Mouse (Mus musculus) midbrain, embryonic 15.5 days (tissue): Measurements from ENCODE around the gene Kat8. TPM values are rescaled to one million over a fixed set of nuclear protein-coding genes. Genes with fewer than 3 reads are reported as not detected.
"Not testable (repeated sequence)": the region's sequence is repeated elsewhere in the genome, so short reads cannot be mapped to it uniquely, and the experiment has no call there.

ENCODE experiments used
- ATAC-seq: fragments of 200-750 bp; cut with Nextera tagmentation; replicated peaks from 2 replicates; pipeline ENCODE4 v1.8.0; 2017; ENCODE audit warnings: moderate TSS enrichment
- H3K27ac ChIP-seq: fragments of 300-500 bp; sonication (generic); 2 replicates; pipeline ENCODE4 v1.5.1; 2015; ENCODE audit warnings: mild to moderate bottlenecking, inconsistent platforms
- H3K27me3 ChIP-seq: fragments of 300-500 bp; sonication (generic); replicated peaks from 2 replicates; pipeline ENCODE4 v1.6.1; 2015; ENCODE audit warnings: inconsistent platforms
- H3K36me3 ChIP-seq: fragments of 300-500 bp; sonication (generic); replicated peaks from 2 replicates; pipeline ENCODE4 v1.6.1; 2015; ENCODE audit warnings: inconsistent platforms
- H3K4me1 ChIP-seq: fragments of 300-500 bp; sonication (generic); 2 replicates; pipeline ENCODE4 v1.6.1; 2015; ENCODE audit warnings: inconsistent platforms
- H3K4me2 ChIP-seq: fragments of 300-500 bp; sonication (generic); 2 replicates; pipeline ENCODE4 v1.6.1; 2015; ENCODE audit warnings: inconsistent platforms, mild to moderate bottlenecking, moderate library complexity
- H3K4me3 ChIP-seq: fragments of 300-500 bp; sonication (generic); 2 replicates; pipeline ENCODE4 v1.5.1; 2015; ENCODE audit warnings: mild to moderate bottlenecking, inconsistent platforms
- H3K9ac ChIP-seq: fragments of 300-500 bp; sonication (generic); 2 replicates; pipeline ENCODE4 v1.6.1; 2015; ENCODE audit warnings: mild to moderate bottlenecking, inconsistent platforms
- H3K9me3 ChIP-seq: fragments of 300-500 bp; sonication (generic); 2 replicates; pipeline ENCODE4 v1.6.1; 2016; ENCODE audit warnings: inconsistent platforms
- WGBS: fragments of 180-500 bp; shearing (Covaris S2); methylation state at CpG from one replicate; pipeline ENCODE4 v1.1.7; 2015; ENCODE audit warnings: mixed read lengths; 5-methylcytosine and 5-hydroxymethylcytosine counted together
- polyA plus RNA-seq: library from polyadenylated mRNA; unstranded; fragments of >200 nt; fragmentation: Nextera tagmentation; extraction: Ambion mirVana; gene quantifications from 2 replicates; pipeline ENCODE4 v1.2.1, GENCODE M21; 2015

Gene Kat8
- polyA plus RNA-seq, 1 experiment from 2014 or later: 50.7 TPM

GRCm38 (mm10) chr7:127936216-127936884 is 24.0 kb downstream of the Kat8 start:
- 55% methylated on average over 18 of the region's 18 CpGs for WGBS
- Histone ChIP-seq H3K4me2 (peak overlapping the region; percentile 73), H3K4me1 (peaks cover 17% of the 10 kb centered on the region), H3K27ac (peak overlapping the region; percentile 84), H3K9me3 (no peaks in the 10 kb centered on the region), H3K9ac (peak overlapping the region; percentile 74), H3K4me3 (peak overlapping the region; percentile 68), H3K27me3 (no peaks in the 10 kb centered on the region), H3K36me3 (no peaks in the 10 kb centered on the region)
- peak; percentile 1; the same call in 1 of the 2 replicates for ATAC-seq

DNA sequence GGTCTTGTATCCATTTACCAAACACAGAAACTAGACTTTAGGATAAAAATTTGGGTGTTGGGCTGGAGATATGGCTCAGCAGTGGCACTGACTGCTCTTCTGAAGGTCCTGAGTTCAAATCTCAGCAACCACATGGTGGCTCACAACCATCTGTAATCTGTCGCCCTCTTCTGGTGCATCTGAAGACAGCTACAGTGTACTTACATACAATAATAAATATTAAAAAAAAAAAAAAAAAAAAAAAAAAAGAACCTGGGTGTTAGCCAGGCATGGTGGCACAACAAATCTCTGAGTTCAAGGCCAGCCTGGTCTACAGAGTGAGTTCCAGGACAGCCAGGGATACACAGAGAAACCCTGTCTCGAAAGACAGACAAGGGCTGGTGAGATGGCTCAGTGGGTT is 29.8 kb downstream of the Kat8 start:
- not testable (repeated sequence) for H3K4me1 ChIP-seq, H3K27ac ChIP-seq, H3K9ac ChIP-seq, H3K9me3 ChIP-seq, H3K4me3 ChIP-seq, H3K4me2 ChIP-seq, H3K36me3 ChIP-seq, ATAC-seq
- 54% methylated on average over 2 of the region's 2 CpGs for WGBS
- H3K27me3 ChIP-seq: peaks cover 18% of the 10 kb centered on the region

DNA sequence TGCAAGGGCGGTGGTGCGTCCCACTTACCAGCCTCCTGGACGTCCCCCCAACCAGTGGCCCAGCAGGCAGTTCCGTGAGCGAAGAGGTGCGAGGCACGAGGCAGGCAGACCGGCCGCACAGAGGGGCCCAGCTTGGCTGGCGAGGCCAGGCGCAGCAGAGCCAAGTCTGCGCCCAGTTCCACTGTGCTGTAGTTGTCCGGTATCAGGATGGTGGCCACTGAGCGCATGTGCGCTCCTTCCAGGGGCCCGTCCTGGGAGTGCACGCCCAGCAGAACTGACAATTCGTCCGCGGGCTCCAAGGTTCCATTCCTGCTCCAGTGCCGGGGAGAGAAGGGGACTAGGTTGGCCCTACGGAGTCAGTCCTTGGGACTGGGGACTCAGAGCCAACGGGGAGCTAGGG is 32.3 kb downstream of the Kat8 start:
- H3K9me3 ChIP-seq: no peaks in the 10 kb centered on the region
- H3K36me3 ChIP-seq: no peaks in the 10 kb centered on the region
- no peak for ATAC-seq
- peaks cover 18% of the 10 kb centered on the region for H3K27me3 ChIP-seq
- no peak overlapping the region for H3K27ac ChIP-seq
- no peak overlapping the region for H3K9ac ChIP-seq
- no peaks in the 10 kb centered on the region for H3K4me1 ChIP-seq
- no peak overlapping the region for H3K4me3 ChIP-seq
- WGBS: 12% methylated on average over 23 of the region's 23 CpGs
- H3K4me2 ChIP-seq: 0 out of 2 replicates have a peak overlapping the region, but pooled peaks have one; percentile 2

- no peak for ATAC-seq
- no peaks in the 10 kb centered on the region for H3K36me3 ChIP-seq
- H3K27ac ChIP-seq: no peak within 1 kb of the TSS
- H3K9me3 ChIP-seq: no peaks in the 10 kb centered on the region
- WGBS: 82% methylated on average over 6 of the region's 6 CpGs
- no peak within 1 kb of the TSS for H3K4me3 ChIP-seq
- no peak within 1 kb of the TSS for H3K9ac ChIP-seq
- H3K4me2 ChIP-seq: no peak within 1 kb of the TSS
- H3K27me3 ChIP-seq: peaks cover 18% of the 10 kb centered on the region
- no peaks in the 10 kb centered on the region for H3K4me1 ChIP-seq
Observed at GRCm38 (mm10) chr7:127946470-127947023, 34.2 kb downstream of the Kat8 start, which contains the start of gene Prss36. Gene Prss36 (minus strand): TSS chr7:127946725.

GRCm38 (mm10) chr7:127952864-127953581 is 40.7 kb downstream of the Kat8 start:
- no peak overlapping the region for H3K27ac ChIP-seq
- H3K36me3 ChIP-seq: no peaks in the 10 kb centered on the region
- H3K4me2 ChIP-seq: no peak overlapping the region
- no peaks in the 10 kb centered on the region for H3K27me3 ChIP-seq
- WGBS: 42% methylated on average over 13 of the region's 13 CpGs
- no peak overlapping the region for H3K4me3 ChIP-seq
- no peak for ATAC-seq
- H3K4me1 ChIP-seq: no peaks in the 10 kb centered on the region
- H3K9ac ChIP-seq: no peak overlapping the region
- H3K9me3 ChIP-seq: no peaks in the 10 kb centered on the region

- no peak overlapping the region for H3K9ac ChIP-seq
- H3K9me3 ChIP-seq: no peaks in the 10 kb centered on the region
- H3K4me1 ChIP-seq: no peaks in the 10 kb centered on the region
- no peak overlapping the region for H3K4me3 ChIP-seq
- H3K36me3 ChIP-seq: no peaks in the 10 kb centered on the region
- H3K4me2 ChIP-seq: no peak overlapping the region
- no peak overlapping the region for H3K27ac ChIP-seq
- no peak for ATAC-seq
- H3K27me3 ChIP-seq: no peaks in the 10 kb centered on the region
- WGBS: 65% methylated on average over 5 of the region's 5 CpGs
Observed at GRCm38 (mm10) chr7:127959364-127959763, 47.0 kb downstream of the Kat8 start.

GRCm38 (mm10) chr7:127966371-127966918 is 54.1 kb downstream of the Kat8 start:
- H3K9me3 ChIP-seq: no peaks in the 10 kb centered on the region
- peaks cover 22% of the 10 kb centered on the region for H3K4me1 ChIP-seq
- H3K27ac ChIP-seq: peak overlapping the region; percentile 97
- ATAC-seq: no peak; the same call in 1 of the 2 replicates
- 9% methylated on average over 10 of the region's 10 CpGs for WGBS
- peak overlapping the region; percentile 58 for H3K4me2 ChIP-seq
- no peaks in the 10 kb centered on the region for H3K27me3 ChIP-seq
- H3K4me3 ChIP-seq: peak overlapping the region; percentile 90
- H3K9ac ChIP-seq: peak overlapping the region; percentile 88
- H3K36me3 ChIP-seq: peaks cover 16% of the 10 kb centered on the region

- H3K4me3 ChIP-seq: peak within 1 kb of the TSS; percentile 90
- peak; percentile 95 for ATAC-seq
- peak within 1 kb of the TSS; percentile 88 for H3K9ac ChIP-seq
- no peaks in the 10 kb centered on the region for H3K9me3 ChIP-seq
- peak within 1 kb of the TSS; percentile 85 for H3K4me2 ChIP-seq
- H3K4me1 ChIP-seq: peaks cover 22% of the 10 kb centered on the region
- no peaks in the 10 kb centered on the region for H3K27me3 ChIP-seq
- peak within 1 kb of the TSS; percentile 97 for H3K27ac ChIP-seq
- under 1% methylated on average over 87 of the region's 92 CpGs for WGBS
- H3K36me3 ChIP-seq: peaks cover 22% of the 10 kb centered on the region
Observed at GRCm38 (mm10) chr7:127967004-127967921, 54.9 kb downstream of the Kat8 start, which contains the start of gene Fus. Gene Fus (plus strand): TSS chr7:127967457.

DNA sequence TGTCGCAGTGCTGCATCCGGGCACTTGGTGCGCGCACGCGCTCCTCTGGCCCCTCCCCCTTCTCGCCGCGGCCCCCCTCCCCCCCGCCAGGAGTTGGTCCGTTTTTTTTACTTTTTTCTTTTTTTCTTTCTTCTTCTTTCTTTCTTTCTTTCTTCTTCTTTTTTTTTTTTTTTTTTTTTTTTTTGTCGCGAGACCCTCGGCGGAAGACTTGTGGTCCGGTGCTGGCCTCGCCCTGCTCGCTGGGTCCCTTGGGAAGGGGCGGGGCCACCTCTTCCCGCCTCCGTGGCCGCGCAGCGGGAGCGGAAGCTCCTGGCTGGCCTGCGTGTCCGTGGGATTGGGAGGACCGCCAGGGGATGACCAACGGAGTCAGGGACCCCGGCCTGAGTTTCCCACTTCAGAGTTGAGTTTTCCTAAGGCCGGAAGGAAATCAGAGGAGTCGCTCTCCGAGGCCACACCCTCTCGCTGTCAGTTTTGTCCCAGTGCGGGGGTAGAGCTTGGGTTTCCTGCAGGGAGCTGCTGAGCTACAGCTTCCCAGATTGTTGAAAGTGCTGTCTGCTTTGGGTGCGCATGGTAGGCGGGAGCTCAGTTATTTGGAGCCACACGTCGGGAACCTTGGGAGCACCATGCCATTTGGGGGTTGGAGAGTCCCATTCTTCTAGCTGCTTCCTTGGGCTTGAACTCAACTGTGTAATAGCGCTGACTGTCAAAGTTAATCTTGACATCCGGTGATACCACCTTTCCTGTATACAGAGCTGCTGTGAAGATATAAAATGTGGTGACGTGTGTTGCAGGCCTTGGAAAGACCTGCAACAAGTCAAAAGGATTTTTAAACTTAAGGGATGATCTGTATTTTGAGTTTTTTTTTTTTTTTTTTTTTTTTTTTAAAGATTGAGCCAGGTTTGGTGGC is 55.9 kb downstream of the Kat8 start:
- no peaks in the 10 kb centered on the region for H3K9me3 ChIP-seq
- ATAC-seq: peak; percentile 52
- WGBS: under 1% methylated on average over 39 of the region's 42 CpGs
- H3K4me2 ChIP-seq: peak overlapping the region; percentile 85
- peaks cover 31% of the 10 kb centered on the region for H3K36me3 ChIP-seq
- H3K4me1 ChIP-seq: peaks cover 22% of the 10 kb centered on the region
- H3K27ac ChIP-seq: peak overlapping the region; percentile 97
- peak overlapping the region; percentile 88 for H3K9ac ChIP-seq
- peak overlapping the region; percentile 90 for H3K4me3 ChIP-seq
- H3K27me3 ChIP-seq: no peaks in the 10 kb centered on the region

GRCm38 (mm10) chr7:127974413-127974930 is 62.2 kb downstream of the Kat8 start:
- WGBS: 84% methylated on average over 2 of the region's 2 CpGs
- ATAC-seq: no peak
- no peak overlapping the region for H3K4me2 ChIP-seq
- peaks cover 12% of the 10 kb centered on the region for H3K4me1 ChIP-seq
- H3K27ac ChIP-seq: no peak overlapping the region
- H3K4me3 ChIP-seq: no peak overlapping the region
- H3K9me3 ChIP-seq: no peaks in the 10 kb centered on the region
- H3K36me3 ChIP-seq: peaks cover 82% of the 10 kb centered on the region
- H3K27me3 ChIP-seq: no peaks in the 10 kb centered on the region
- no peak overlapping the region for H3K9ac ChIP-seq
